Mouse (Mus musculus) urinary bladder, postnatal 0 days (tissue): ENCODE results near the gene Olfr844. TPM values are rescaled to one million over a fixed set of nuclear protein-coding genes. Genes with fewer than 3 reads are reported as not detected.

ENCODE experiments used
- polyA plus RNA-seq: library from polyadenylated mRNA; unstranded; fragments of >200 nt; fragmentation: Nextera tagmentation; extraction: Ambion mirVana; gene quantifications from 2 replicates; pipeline ENCODE4 v1.2.1, GENCODE M21; 2015

Gene Olfr844
- not detected in 2 replicates for polyA plus RNA-seq

GRCm38 (mm10) chr9:19316047-19316446 lies at the start of gene Olfr844:
TSS of gene Olfr844 (plus strand) at chr9:19316347.

GRCm38 (mm10) chr9:19336157-19336556 lies 20.0 kb downstream of the Olfr844 start, which contains the start of gene Olfr845:
TSS of gene Olfr845 (plus strand) at chr9:19336457.

GRCm38 (mm10) chr9:19363905-19364304 lies 47.8 kb downstream of the Olfr844 start, which contains the start of gene Olfr846:
TSS of gene Olfr846 (minus strand) at chr9:19364005.

Other genes with a start within 250 kb of the Olfr844 start
- not detected in 2 replicates for gene Olfr836, start 196.0 kb upstream of the Olfr844 start, polyA plus RNA-seq
- not detected in 2 replicates for gene Olfr837, start 180.0 kb upstream of the Olfr844 start, polyA plus RNA-seq
- not detected in 2 replicates for gene Olfr839-ps1, start 139.0 kb upstream of the Olfr844 start, polyA plus RNA-seq
- not detected in 2 replicates for gene Olfr843, start 64.4 kb upstream of the Olfr844 start, polyA plus RNA-seq
- gene Olfr845, start 20.1 kb downstream of the Olfr844 start, polyA plus RNA-seq = not detected in 2 replicates
- not detected in 2 replicates for gene Olfr846, start 47.7 kb downstream of the Olfr844 start, polyA plus RNA-seq
- not detected in 2 replicates for gene Olfr847, start 62.3 kb downstream of the Olfr844 start, polyA plus RNA-seq
- gene Olfr849, start 123.9 kb downstream of the Olfr844 start, polyA plus RNA-seq = not detected in 2 replicates
- gene Olfr850, start 161.9 kb downstream of the Olfr844 start, polyA plus RNA-seq = not detected in 2 replicates
- not detected in 2 replicates for gene Olfr851, start 176.9 kb downstream of the Olfr844 start, polyA plus RNA-seq
- not detected in 2 replicates for gene Olfr853, start 224.7 kb downstream of the Olfr844 start, polyA plus RNA-seq